Mouse (Mus musculus) hindbrain, embryonic 15.5 days (tissue): Measurements from ENCODE around the gene Gm42417. TPM values are rescaled to one million over a fixed set of nuclear protein-coding genes. Genes with fewer than 3 reads are reported as not detected.
"Not testable (repeated sequence)": the region's sequence is repeated elsewhere in the genome, so short reads cannot be mapped to it uniquely, and the experiment has no call there.

Experiments used
- ATAC-seq: fragments of 200-750 bp; cut with Nextera tagmentation; 2 replicates; pipeline ENCODE4 v1.8.0; 2017; ENCODE audit warnings: low read depth, moderate number of reproducible peaks, moderate TSS enrichment; ENCODE audit not compliant: low FRiP score
- H3K27ac ChIP-seq: fragments of 300-500 bp; sonication (generic); replicated peaks from 2 replicates; pipeline ENCODE4 v1.5.1; 2015; ENCODE audit warnings: mild to moderate bottlenecking, inconsistent platforms
- H3K27me3 ChIP-seq: fragments of 300-500 bp; sonication (generic); 2 replicates; pipeline ENCODE4 v1.6.1; 2015; ENCODE audit warnings: control low read depth, inconsistent platforms
- H3K36me3 ChIP-seq: fragments of 300-500 bp; sonication (generic); 2 replicates; pipeline ENCODE4 v1.6.1; 2015; ENCODE audit warnings: control low read depth, inconsistent platforms
- H3K4me1 ChIP-seq: fragments of 300-500 bp; sonication (generic); replicated peaks from 2 replicates; pipeline ENCODE4 v1.6.1; 2015; ENCODE audit warnings: control low read depth, inconsistent platforms
- H3K4me2 ChIP-seq: fragments of 300-500 bp; sonication (generic); 2 replicates; pipeline ENCODE4 v1.6.1; 2015; ENCODE audit warnings: moderate library complexity, mild to moderate bottlenecking, inconsistent platforms
- H3K4me3 ChIP-seq: fragments of 300-500 bp; sonication (generic); 2 replicates; pipeline ENCODE4 v1.5.1; 2015; ENCODE audit warnings: mild to moderate bottlenecking, inconsistent platforms
- H3K9ac ChIP-seq: fragments of 300-500 bp; sonication (generic); 2 replicates; pipeline ENCODE4 v1.6.1; 2015; ENCODE audit warnings: inconsistent platforms
- H3K9me3 ChIP-seq: fragments of 300-500 bp; sonication (generic); 2 replicates; pipeline ENCODE4 v1.6.1; 2016; ENCODE audit warnings: control low read depth, inconsistent platforms
- WGBS: fragments of 180-500 bp; shearing (Covaris S2); methylation state at CpG from one replicate; pipeline ENCODE4 v1.1.7; 2015; 5-methylcytosine and 5-hydroxymethylcytosine counted together
- polyA plus RNA-seq: library from polyadenylated mRNA; unstranded; fragments of >200 nt; fragmentation: Nextera tagmentation; extraction: Ambion mirVana; gene quantifications from 2 replicates; pipeline ENCODE4 v1.2.1, GENCODE M21; 2015

The Gm42417 gene
- polyA plus RNA-seq, 1 experiment from 2014 or later = 0.62 TPM

DNA sequence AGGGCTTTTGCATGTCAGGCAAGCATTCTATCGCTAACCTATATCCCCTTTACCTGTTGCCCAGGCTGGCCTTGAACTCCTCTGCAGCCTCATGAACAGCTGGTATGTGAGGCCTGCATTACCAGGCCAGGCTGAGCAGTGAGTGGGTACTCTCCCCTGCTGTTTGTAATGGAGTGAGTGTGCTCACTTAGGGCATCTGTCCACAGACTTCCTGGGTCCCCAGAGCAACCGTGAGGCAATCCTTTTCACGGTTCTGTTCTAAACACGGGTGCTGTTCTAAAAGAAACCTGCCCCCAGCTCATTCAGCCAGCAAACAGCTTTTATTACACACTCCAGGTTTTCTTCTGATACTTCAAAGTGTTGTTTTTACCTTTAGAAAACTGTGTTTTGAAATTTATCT, 502 bp downstream of the Gm42417 start:
- Histone ChIP-seq H3K9me3 (no peaks in the 10 kb centered on the region), H3K27ac (no peak overlapping the region), H3K36me3 (peaks cover 16% of the 10 kb centered on the region), H3K27me3 (no peaks in the 10 kb centered on the region), H3K4me2 (no peak overlapping the region), H3K4me3 (no peak overlapping the region), H3K4me1 (no peaks in the 10 kb centered on the region; the same call in 1 of the 2 replicates), H3K9ac (no peak overlapping the region)
- no peak for ATAC-seq
- 79% methylated on average over 4 of the region's 4 CpGs for WGBS

DNA sequence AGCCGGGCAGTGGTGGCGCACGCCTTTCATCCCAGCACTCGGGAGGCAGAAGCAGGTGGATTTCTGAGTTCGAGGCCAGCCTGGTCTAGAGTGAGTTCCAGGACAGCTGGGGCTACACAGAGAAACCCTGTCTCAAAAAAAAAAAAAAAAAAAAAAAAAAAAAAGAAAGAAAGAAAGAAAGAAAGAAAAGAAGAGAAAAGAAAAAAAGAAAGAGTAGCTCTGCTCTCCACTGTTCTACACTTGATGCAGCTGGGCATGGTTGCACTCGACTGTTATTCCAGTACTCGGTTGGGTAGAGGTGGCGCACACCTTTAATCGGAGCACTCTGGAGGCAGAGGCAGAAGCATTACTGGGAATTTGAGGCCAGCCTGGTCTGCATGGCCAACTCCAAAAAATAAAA, 2.4 kb downstream of the Gm42417 start, which contains the start of gene Ankrd23:
Gene Ankrd23, minus strand, starts transcription at position 101 of the 400 bp plus-strand sequence.
- not testable (repeated sequence) for H3K4me2 ChIP-seq, ATAC-seq
- WGBS = 97% methylated on average over 9 of the region's 9 CpGs

DNA sequence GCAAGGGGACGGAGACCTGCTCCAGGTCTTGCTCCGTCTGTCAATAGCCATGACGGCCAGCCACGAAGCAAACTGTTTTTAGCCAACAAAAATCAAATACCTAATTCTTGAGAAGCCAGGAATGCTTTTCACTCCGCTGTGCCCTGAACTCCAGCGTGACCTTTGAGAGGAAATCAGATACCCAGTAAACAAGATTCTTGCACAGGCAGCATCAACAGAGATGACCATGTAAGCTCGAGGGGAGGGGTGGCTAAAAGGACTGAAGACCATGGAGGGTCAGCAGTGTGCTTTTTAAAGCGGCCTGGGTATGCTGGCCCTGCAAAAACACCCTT, 2.9 kb downstream of the Gm42417 start:
- H3K27me3 ChIP-seq = no peaks in the 10 kb centered on the region
- ATAC-seq = no peak
- H3K36me3 ChIP-seq = peaks cover 7% of the 10 kb centered on the region
- no peak overlapping the region for H3K9ac ChIP-seq
- WGBS = 84% methylated on average over 8 of the region's 8 CpGs
- no peaks in the 10 kb centered on the region; the same call in 1 of the 2 replicates for H3K4me1 ChIP-seq
- H3K27ac ChIP-seq = no peak overlapping the region
- H3K9me3 ChIP-seq = no peaks in the 10 kb centered on the region
- no peak overlapping the region for H3K4me3 ChIP-seq
- no peak overlapping the region for H3K4me2 ChIP-seq

More for the DNA sequence above, 2.4 kb downstream of the Gm42417 start, which contains the start of gene Ankrd23:
- not testable (repeated sequence) for H3K9me3 ChIP-seq, H3K27me3 ChIP-seq, H3K27ac ChIP-seq, H3K4me3 ChIP-seq, H3K9ac ChIP-seq, H3K4me1 ChIP-seq
- peaks cover 12% of the 10 kb centered on the region for H3K36me3 ChIP-seq

DNA sequence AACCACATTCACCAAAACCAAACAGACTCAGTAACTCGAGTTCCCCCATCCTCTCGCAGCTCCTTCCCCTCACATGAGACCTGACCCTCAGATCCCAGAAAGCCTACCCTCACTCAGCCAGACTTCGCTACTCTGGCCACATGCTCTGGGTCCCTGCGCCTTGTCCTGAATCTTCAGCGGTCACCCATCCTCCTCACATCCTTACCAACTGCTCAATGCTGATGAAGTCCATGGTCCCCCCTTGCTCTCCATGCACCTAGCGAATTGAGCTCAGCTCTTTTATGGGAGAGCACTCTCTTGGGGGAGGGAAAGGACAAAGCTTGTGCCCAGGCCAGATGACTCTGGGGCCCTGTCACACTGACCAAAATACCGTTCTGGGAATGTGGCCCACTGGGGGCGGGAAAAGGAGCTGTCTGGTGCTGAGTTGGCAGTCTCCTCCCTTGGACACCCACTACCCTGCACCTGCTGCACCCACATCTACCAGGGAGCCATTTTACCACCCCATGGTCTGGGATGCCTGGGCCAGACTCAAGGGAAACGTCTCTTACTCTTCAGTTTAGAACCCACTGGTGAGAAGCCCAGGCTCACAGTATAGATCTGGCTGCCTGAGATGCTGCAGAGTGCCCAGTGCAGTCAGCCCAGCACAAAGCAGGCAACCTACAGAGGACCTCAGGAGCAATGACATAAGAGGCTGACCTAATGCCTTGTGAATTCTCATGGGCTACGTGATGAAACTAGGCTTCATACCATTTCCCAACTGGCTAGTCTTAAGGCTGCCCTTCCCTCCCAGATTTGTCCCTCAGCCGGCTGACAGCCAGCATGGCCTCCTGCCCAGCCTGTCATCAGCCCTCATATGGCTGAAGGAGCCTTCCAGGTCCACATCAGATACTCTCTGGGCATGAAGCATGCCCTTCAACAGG, 3.5 kb downstream of the Gm42417 start:
- Histone ChIP-seq H3K9ac (no peak overlapping the region), H3K4me3 (no peak overlapping the region), H3K36me3 (peaks cover 3% of the 10 kb centered on the region; the same call in 1 of the 2 replicates), H3K27me3 (no peaks in the 10 kb centered on the region), H3K9me3 (no peaks in the 10 kb centered on the region), H3K4me1 (no peaks in the 10 kb centered on the region; the same call in 1 of the 2 replicates), H3K27ac (no peak overlapping the region), H3K4me2 (no peak overlapping the region)
- 81% methylated on average over 11 of the region's 11 CpGs for WGBS
- no peak for ATAC-seq

DNA sequence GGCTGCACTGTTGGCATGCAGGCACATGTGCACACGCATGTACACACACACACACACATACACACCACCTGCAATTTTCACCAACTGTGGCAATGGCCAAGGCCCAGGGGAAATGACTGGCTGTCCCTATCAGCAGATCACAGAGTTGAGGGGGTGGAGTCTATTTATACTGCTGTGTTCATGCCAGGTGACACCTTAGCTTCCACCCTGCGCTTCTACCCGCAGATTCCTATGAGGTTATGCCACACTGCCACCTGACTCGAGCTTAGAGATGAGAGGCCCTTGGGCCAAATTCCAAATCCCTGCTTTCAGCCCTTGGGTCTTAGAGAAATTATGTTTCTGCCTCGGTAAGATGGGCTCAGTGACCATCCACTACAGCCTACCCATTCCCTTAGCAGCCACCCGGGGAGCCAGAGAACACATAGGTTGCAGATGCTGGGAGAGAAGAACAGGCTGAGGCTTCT, 4.6 kb downstream of the Gm42417 start:
- no peak overlapping the region for H3K4me3 ChIP-seq
- H3K9me3 ChIP-seq = no peaks in the 10 kb centered on the region
- no peak overlapping the region for H3K9ac ChIP-seq
- H3K4me1 ChIP-seq = no peaks in the 10 kb centered on the region; the same call in 1 of the 2 replicates
- no peak for ATAC-seq
- no peak overlapping the region for H3K4me2 ChIP-seq
- H3K27me3 ChIP-seq = no peaks in the 10 kb centered on the region
- no peaks in the 10 kb centered on the region for H3K36me3 ChIP-seq
- H3K27ac ChIP-seq = no peak overlapping the region
- WGBS = 92% methylated on average over 6 of the region's 6 CpGs

DNA sequence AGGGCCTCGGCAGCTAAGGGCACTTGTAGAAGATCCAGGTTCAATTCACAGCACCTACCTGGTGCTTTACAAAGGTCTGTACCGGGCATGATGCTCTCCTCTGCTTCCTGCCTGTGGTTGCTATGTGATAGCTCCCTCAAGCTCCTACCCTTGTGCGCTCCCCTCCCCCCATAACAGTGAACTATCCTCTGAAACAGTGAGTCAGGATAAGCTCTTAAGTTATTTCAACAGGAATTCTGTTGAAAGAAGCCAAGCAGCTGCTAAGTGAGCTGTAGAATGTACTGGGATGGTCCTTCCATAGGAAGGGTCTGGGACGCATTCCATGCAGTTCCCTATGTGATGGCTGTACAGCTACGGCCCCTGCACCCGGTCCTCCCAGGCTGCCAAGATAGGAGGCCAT, 5.7 kb downstream of the Gm42417 start:
- Histone ChIP-seq H3K9ac (no peak overlapping the region), H3K4me1 (peaks cover 1% of the 10 kb centered on the region), H3K4me3 (no peak overlapping the region), H3K27me3 (no peaks in the 10 kb centered on the region), H3K36me3 (no peaks in the 10 kb centered on the region), H3K9me3 (no peaks in the 10 kb centered on the region), H3K4me2 (no peak overlapping the region), H3K27ac (no peak overlapping the region)
- WGBS = 91% methylated on average over 6 of the region's 6 CpGs
- no peak for ATAC-seq

DNA sequence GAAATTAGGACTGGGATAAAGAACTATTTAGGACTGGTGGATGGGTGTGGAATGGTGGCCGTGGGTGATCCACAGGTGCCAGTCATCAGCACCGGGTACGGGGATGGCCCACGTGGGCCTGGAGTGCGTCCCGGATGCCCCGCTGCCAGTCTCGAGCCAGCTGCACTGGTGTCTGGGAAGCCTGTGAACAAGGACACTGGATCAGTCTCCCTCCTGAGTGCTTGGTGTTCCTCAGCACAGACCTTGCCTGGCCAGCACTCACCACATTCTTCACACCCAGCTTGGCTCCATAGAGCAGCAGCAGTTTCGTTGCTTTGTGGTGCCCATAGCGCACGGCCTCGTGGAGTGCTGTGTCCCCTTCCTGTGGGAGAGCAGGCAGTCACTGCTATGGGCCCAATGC, 7.8 kb downstream of the Gm42417 start:
- Histone ChIP-seq H3K27me3 (no peaks in the 10 kb centered on the region), H3K9me3 (no peaks in the 10 kb centered on the region), H3K36me3 (no peaks in the 10 kb centered on the region), H3K9ac (no peak overlapping the region), H3K4me1 (peaks cover 11% of the 10 kb centered on the region), H3K27ac (no peak overlapping the region), H3K4me2 (no peak overlapping the region), H3K4me3 (no peak overlapping the region)
- ATAC-seq = no peak
- 86% methylated on average over 12 of the region's 12 CpGs for WGBS

DNA sequence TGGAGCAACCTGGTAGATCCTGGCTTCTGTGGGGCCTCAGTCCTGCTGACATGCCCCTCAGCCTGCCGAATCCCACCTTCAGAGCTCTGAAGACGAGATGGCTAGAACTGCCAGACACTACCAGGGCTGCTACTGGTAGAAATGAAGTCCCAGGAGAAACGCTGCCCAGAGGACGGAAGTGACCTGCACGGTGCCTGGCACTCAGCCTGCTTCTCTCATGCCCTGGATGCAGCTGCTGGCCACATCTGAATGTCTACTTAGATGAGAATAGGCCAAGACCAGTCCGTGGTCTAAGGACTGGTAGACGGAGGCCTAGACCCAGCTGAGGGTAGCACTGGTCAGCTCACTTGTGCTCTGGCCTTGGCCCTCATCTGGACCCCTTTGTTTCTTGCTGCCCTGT, 8.3 kb downstream of the Gm42417 start:
- Histone ChIP-seq H3K9me3 (no peaks in the 10 kb centered on the region), H3K9ac (no peak overlapping the region), H3K4me1 (peaks cover 11% of the 10 kb centered on the region), H3K4me3 (no peak overlapping the region), H3K27ac (no peak overlapping the region), H3K27me3 (no peaks in the 10 kb centered on the region), H3K4me2 (no peak overlapping the region), H3K36me3 (peaks cover 5% of the 10 kb centered on the region; the same call in 1 of the 2 replicates)
- WGBS = 93% methylated on average over 7 of the region's 7 CpGs
- no peak for ATAC-seq

DNA sequence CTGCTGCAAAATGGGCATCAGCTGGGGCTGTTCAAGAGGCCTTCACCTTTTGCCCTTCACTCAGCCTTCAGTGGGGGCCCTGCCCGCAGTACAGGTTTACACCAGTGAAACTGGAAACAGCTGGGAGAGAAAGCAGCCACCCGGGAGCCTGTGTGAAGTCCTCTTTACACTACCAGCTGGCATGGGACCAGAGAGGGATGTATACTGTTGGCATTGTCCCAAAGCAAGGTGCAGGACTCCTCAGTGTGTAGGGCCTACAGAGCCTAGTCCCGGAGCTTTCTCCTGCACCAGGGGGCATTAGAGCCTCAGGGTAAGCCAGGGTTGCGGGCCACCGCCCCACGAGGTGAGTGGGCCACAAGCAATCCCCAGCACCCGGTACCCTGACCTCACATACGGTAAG, 8.7 kb downstream of the Gm42417 start:
- no peak for ATAC-seq
- no peak overlapping the region for H3K4me3 ChIP-seq
- no peaks in the 10 kb centered on the region for H3K9me3 ChIP-seq
- H3K36me3 ChIP-seq = peaks cover 9% of the 10 kb centered on the region; the same call in 1 of the 2 replicates
- H3K27me3 ChIP-seq = no peaks in the 10 kb centered on the region
- WGBS = 72% methylated on average over 8 of the region's 8 CpGs
- H3K4me2 ChIP-seq = no peak overlapping the region
- H3K4me1 ChIP-seq = peaks cover 11% of the 10 kb centered on the region
- no peak overlapping the region for H3K27ac ChIP-seq
- H3K9ac ChIP-seq = no peak overlapping the region

DNA sequence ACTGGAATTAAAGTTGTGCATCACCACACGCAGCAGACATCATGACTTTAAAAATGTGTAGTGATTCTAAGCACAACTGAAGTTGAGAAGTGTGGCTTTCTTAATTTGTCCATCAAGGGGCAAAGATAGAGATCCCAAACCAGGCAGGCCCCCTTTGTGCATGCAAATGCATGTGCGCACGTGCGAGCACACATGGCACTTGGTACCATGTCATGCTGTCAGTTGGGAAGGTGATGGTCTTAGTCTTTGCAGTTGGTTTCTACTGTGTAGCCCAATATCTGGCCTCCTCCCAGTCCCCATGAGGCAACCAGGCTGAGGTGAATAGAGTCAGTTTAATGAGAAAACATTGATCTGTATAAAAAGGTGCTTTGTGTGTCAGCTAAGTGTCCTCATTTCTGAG, 9.4 kb downstream of the Gm42417 start:
- Histone ChIP-seq H3K9ac (no peak overlapping the region), H3K4me3 (no peak overlapping the region), H3K4me2 (no peak overlapping the region), H3K4me1 (peaks cover 11% of the 10 kb centered on the region), H3K27me3 (no peaks in the 10 kb centered on the region), H3K27ac (no peak overlapping the region), H3K36me3 (peaks cover 13% of the 10 kb centered on the region), H3K9me3 (no peaks in the 10 kb centered on the region)
- no peak for ATAC-seq
- 92% methylated on average over 4 of the region's 4 CpGs for WGBS

DNA sequence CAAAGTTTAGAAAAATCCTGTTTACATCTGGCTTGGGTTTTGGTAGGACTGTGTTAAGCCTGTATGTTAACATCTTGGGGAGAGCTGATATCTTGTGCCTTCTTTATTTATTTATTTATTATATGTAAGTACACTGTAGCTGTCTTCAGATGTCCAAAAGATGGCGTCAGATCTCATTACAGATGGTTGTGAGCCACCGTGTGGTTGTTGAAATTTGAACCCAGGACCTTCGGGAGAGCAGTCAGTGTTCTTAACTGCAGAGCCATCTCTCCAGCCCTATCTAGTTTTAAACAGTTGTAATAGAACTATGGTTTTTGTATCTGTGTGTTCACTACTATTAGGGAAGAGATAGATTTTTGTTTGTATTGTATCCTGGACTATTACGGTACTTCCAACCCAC, 10.0 kb downstream of the Gm42417 start:
- no peaks in the 10 kb centered on the region for H3K27me3 ChIP-seq
- no peak for ATAC-seq
- H3K4me1 ChIP-seq = peaks cover 11% of the 10 kb centered on the region
- no peak overlapping the region for H3K4me2 ChIP-seq
- no peak overlapping the region for H3K4me3 ChIP-seq
- peaks cover 19% of the 10 kb centered on the region for H3K36me3 ChIP-seq
- H3K9me3 ChIP-seq = no peaks in the 10 kb centered on the region
- no peak overlapping the region for H3K9ac ChIP-seq
- no peak overlapping the region for H3K27ac ChIP-seq
- 95% methylated on average over 4 of the region's 4 CpGs for WGBS

DNA sequence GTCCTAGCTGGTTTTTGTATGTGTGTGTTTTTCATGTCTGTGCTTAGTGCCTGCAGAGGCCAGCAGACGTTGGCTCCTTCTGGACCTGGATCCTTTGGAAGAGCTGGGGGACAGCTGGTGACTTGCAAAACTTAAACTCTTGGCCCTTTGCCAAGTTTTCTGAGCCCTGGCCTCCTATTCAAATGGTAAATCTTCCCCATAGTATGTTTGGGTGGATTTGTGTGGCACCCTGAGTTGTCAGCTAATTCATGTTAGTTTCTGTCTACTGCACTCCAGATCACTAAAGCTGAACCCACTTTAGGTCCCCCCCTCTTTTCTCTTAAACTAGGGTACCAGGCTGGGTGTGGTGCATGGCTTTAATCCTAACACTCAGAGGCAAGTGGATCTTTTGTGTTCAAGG, 10.9 kb downstream of the Gm42417 start:
- H3K4me2 ChIP-seq = no peak overlapping the region
- H3K27me3 ChIP-seq = no peaks in the 10 kb centered on the region
- 7% methylated on average over 1 of the region's 1 CpGs for WGBS
- H3K27ac ChIP-seq = 0 out of 2 replicates have a peak overlapping the region, but pooled peaks have one; percentile 20
- H3K4me1 ChIP-seq = peaks cover 11% of the 10 kb centered on the region
- ATAC-seq = no peak
- H3K36me3 ChIP-seq = peaks cover 27% of the 10 kb centered on the region
- H3K4me3 ChIP-seq = no peak overlapping the region
- no peaks in the 10 kb centered on the region for H3K9me3 ChIP-seq
- H3K9ac ChIP-seq = no peak overlapping the region
